Mouse (Mus musculus): ENCODE results near the gene Gtse1. TPM values are rescaled to one million over a fixed set of nuclear protein-coding genes. Genes with fewer than 3 reads are reported as not detected.

The Gtse1 gene
- under 1 TPM; 0.27 to 0.28 TPM for total RNA-seq (2021)
- long read RNA-seq, experiment 1: 0 reads
- long read RNA-seq, experiment 2: 0 reads

DNA sequence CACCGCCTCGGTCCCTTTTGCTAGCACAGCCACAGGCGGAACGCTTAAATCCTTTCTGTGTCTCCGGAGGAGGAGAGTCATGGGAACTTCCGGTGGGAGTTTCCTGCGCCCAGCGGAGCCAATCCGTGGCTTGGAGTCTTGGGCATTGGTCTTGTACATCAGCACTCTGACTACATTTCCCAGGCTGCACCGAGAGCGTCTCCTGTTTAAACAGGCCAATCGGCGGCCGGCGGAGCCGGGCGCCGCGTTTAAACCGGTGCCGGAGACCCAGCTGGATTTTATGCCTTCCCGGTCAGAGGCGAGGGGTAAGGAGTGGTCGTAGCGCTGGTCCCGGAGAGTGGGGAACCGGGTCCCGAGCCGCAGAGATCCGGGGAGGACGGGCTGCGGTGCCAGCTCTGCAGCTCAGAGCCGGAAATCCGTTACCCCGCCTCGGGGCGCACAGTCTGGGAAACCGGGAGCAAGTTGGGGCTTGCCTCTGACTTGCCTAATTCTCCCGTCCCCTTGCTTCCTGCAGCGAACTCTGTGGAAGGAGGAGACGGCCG, at the start of gene Gtse1:
Gene Gtse1 (plus strand): TSS at position 256 of the 542 bp plus-strand sequence.
- intact Hi-C loops (cut with DNase I): no loop called here
- DNase-seq: peak; percentile 87 to 91

GRCm38 (mm10) chr15:85810462-85810805, 49.1 kb upstream of the Gtse1 start:
- no peak for DNase-seq
- intact Hi-C loops (cut with DNase I): loop anchor here (5.0 kb wide), 1 partner anchor 73 kb away; no protein-coding TSS in a partner anchor

GRCm38 (mm10) chr15:85810806-85811521, 48.6 kb upstream of the Gtse1 start:
- DNase-seq: peak in 1 of 2 experiments; percentile 70
- intact Hi-C loops (cut with DNase I): loop anchor here (5.0 kb wide), 1 partner anchor 74 kb away; no protein-coding TSS in a partner anchor

GRCm38 (mm10) chr15:85811535-85812277, 47.8 kb upstream of the Gtse1 start, which contains the start of gene Cdpf1:
TSS of gene Cdpf1 (minus strand) at chr15:85811697.
- DNase-seq: peak; percentile 98 to 100
- intact Hi-C loops (cut with DNase I): loop anchor here (5.0 kb wide), 1 partner anchor 74 kb away; no protein-coding TSS in a partner anchor

DNA sequence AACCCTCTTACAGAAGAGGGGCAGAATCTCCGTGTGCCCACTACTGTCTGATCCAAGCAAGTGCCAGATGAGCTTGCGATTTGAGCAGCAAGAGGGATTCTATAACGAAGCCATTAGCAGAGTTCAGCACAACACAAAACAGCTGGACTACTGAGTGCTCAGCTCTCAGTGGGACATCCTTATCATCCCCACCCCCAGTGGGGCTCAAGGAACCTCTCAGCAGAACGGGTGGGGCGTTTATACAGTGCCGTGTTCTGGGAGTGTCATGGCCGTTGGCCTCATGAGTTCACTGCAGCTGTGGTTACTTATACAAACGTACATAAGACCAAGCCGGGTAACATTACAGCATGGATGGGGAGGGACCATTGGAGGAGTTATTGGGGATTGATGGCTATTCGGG, 46.1 kb upstream of the Gtse1 start:
- DNase-seq: no peak
- intact Hi-C loops (cut with DNase I): loop anchor here (5.0 kb wide), 1 partner anchor 76 kb away; no protein-coding TSS in a partner anchor

- intact Hi-C loops (cut with DNase I): no loop called here
- DNase-seq: peak in 1 of 2 experiments; percentile 20
These were observed 38.1 kb upstream of the Gtse1 start, which contains the start of gene Pkdrej for GRCm38 (mm10) chr15:85821203-85822010. TSS of gene Pkdrej (minus strand) at chr15:85821734.

- no peak for DNase-seq
- intact Hi-C loops (cut with DNase I): no loop called here
These were observed 37.6 kb upstream of the Gtse1 start for GRCm38 (mm10) chr15:85822011-85822359.

- DNase-seq: no peak
- intact Hi-C loops (cut with DNase I): no loop called here
These were observed 32.9 kb upstream of the Gtse1 start for GRCm38 (mm10) chr15:85826676-85827075.

GRCm38 (mm10) chr15:85828071-85828470, 31.5 kb upstream of the Gtse1 start:
- intact Hi-C loops (cut with DNase I): no loop called here
- no peak for DNase-seq

GRCm38 (mm10) chr15:85829470-85829869, 30.1 kb upstream of the Gtse1 start:
- intact Hi-C loops (cut with DNase I): no loop called here
- DNase-seq: no peak

DNA sequence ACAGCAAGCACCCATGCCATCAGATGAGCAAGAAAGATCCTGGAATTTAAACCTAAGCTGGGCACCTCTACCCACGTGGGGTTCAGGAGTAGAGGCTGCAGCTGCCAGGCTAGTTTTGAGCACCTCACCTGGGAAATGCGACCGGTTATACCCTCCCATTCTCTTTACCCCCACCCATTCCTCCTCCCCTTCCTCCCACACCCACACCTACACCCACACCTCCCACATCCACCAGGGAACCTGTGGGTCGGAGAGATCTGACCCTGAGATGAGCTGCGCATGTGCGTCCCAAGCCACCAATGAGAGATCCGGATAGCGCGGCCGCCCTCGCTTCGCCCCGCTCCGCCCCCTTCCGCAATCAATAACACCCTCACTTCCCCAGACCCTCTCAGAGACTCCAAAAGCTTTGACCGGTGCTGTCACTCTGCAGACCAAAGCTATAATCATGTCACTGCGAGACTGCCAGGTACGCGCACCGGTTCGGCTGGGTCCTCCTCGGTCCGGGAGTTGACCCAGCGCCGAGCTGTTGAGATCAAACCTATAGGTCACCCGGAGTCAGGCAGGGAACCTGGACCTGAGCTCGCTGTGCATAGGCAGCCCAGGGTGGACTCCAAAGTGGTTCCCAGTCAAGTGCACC, 27.5 kb upstream of the Gtse1 start, which contains the start of gene Ttc38:
Gene Ttc38 (plus strand): TSS at position 353 of the 637 bp plus-strand sequence.
- intact Hi-C loops (cut with DNase I): no loop called here

GRCm38 (mm10) chr15:85832599-85832998, 26.9 kb upstream of the Gtse1 start:
- no peak for DNase-seq
- intact Hi-C loops (cut with DNase I): no loop called here

More for the DNA sequence above, 27.5 kb upstream of the Gtse1 start, which contains the start of gene Ttc38:
- DNase-seq: peak; percentile 74 to 76

DNA sequence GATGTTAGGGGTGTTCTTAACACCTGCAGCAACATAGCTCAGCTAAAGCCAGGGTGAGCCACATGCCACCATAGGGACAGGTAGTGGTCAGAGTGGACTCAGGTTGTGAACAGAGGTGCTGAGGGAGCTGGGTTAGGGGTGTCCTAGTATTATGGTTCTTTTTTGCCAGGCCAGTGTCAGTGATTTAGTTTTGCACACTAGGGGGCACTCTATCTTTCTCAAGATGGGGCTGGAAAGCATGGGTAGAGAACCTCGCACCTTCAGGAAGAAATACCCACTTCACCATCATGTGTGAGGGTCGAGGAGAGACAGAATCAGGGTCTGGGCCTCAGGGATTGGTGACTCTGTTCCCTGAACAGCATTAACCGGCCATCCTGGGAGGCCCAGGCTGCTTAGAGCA, 24.2 kb upstream of the Gtse1 start:
- DNase-seq: no peak
- intact Hi-C loops (cut with DNase I): no loop called here

- intact Hi-C loops (cut with DNase I): no loop called here
- DNase-seq: no peak
These were observed 22.7 kb upstream of the Gtse1 start for GRCm38 (mm10) chr15:85836887-85837286.

DNA sequence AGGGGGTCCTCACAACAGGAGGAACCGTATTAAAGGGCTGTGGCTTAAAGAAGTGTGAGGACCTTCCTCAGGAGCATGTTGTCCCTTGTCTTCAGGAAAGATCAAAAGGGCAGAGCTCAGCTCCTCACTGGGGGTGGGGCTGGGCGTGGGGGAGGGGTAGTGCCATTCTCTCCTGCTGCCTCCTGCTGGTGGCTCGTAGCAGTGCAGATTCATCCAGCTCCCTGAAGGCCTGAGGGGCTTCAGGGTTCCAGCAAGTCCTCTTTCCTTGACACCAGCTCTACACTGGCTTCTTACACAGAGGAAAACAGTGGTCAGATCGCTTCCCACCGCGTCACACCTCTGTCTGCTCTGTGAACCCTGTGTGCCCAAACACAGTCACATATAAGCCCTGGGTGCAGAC, 18.6 kb upstream of the Gtse1 start:
- DNase-seq: no peak

GRCm38 (mm10) chr15:85841796-85842360, 17.7 kb upstream of the Gtse1 start:
- intact Hi-C loops (cut with DNase I): loop anchor here (1.0 kb wide), 1 partner anchor 126 kb away; no protein-coding TSS in a partner anchor
- DNase-seq: no peak

More for the DNA sequence above, 18.6 kb upstream of the Gtse1 start:
- intact Hi-C loops (cut with DNase I): loop anchor here (1.0 kb wide), 1 partner anchor 125 kb away; no protein-coding TSS in a partner anchor

- intact Hi-C loops (cut with DNase I): no loop called here
These were observed 14.5 kb upstream of the Gtse1 start for GRCm38 (mm10) chr15:85845071-85845470.

DNA sequence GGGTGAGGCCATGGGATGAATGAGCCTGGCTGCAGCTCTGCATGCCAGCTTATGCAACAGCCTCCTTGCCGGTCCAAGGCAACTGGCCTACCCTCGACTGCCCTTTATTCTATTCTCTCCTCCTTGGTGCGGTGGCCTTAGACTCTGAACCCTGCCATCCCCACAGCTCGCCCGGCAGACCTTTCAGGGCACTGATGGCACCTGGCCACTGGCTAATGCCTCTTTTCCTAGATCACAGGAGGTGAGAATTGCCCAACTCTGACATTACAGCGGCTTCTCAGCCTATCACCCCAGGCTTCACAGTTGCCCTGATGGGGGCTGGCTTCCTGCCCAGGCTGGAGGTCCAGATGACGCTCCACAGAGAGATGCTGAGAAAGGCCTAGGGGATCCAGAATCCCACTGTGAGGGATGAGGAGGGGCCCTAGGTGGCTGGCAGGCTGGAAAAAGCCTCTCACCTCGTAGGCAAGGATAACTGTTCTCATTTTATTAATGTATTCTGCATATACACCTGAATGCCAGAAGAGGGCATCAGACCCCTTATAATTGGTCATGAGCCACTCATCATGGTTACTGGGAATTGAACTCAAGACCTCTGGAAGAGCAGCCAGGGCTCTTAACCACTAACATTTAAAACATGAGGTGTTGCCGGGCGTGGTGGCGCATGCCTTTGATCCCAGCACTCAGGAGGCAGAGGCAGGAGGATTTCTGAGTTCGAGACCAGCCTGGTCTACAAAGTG, 7.7 kb upstream of the Gtse1 start:
- DNase-seq: no peak
- intact Hi-C loops (cut with DNase I): no loop called here

More at GRCm38 (mm10) chr15:85845071-85845470, 14.5 kb upstream of the Gtse1 start:
- DNase-seq: no peak

All from gastrocnemius, postnatal 36 days (tissue).